Mouse (Mus musculus) regulatory T cell (primary cell): ENCODE measurements around the gene Npb.

ENCODE experiments used
- in situ Hi-C: fragments of 300-600 bp; cut with MboI, MseI; formaldehyde crosslinking; loops from one replicate; pipeline ENCODE4 v1.15.1; 2025; ENCODE audit warnings: high pct_unique_total_duplicates

Gene Npb

GRCm38 (mm10) chr11:120615167-120615566 lies 6.9 kb downstream of the Npb start:
- in situ Hi-C loops = no loop called here

GRCm38 (mm10) chr11:120615606-120616203 lies 7.4 kb downstream of the Npb start:
- in situ Hi-C loops = no loop called here

- in situ Hi-C loops = no loop called here
These were observed 8.5 kb downstream of the Npb start for GRCm38 (mm10) chr11:120616617-120617294.

GRCm38 (mm10) chr11:120617519-120618112 lies 9.3 kb downstream of the Npb start, which contains the start of gene Pcyt2:
Gene Pcyt2, minus strand, starts transcription at chr11:120617936.
- in situ Hi-C loops = no loop called here

- in situ Hi-C loops = no loop called here
These were observed 10.6 kb downstream of the Npb start for GRCm38 (mm10) chr11:120618619-120619535.

GRCm38 (mm10) chr11:120620195-120620594 lies 11.9 kb downstream of the Npb start:
- in situ Hi-C loops = loop anchor here (5.0 kb wide), 1 partner anchor 92 kb away; the partner anchor contains the start of genes Cenpx and Lrrc45

- in situ Hi-C loops = loop anchor here (5.0 kb wide), 1 partner anchor 89 kb away; the partner anchor contains the start of genes Cenpx and Lrrc45
These were observed 14.5 kb downstream of the Npb start for GRCm38 (mm10) chr11:120622805-120623204.

GRCm38 (mm10) chr11:120623961-120624679 lies 15.8 kb downstream of the Npb start:
- in situ Hi-C loops = loop anchor here (5.0 kb wide), 1 partner anchor 88 kb away; the partner anchor contains the start of genes Cenpx and Lrrc45

GRCm38 (mm10) chr11:120624680-120625111 lies 16.4 kb downstream of the Npb start:
- in situ Hi-C loops = loop anchor here (5.0 kb wide), 1 partner anchor 88 kb away; the partner anchor contains the start of genes Cenpx and Lrrc45

GRCm38 (mm10) chr11:120625152-120625775 lies 17.0 kb downstream of the Npb start, which contains the start of gene Sirt7:
Gene Sirt7, minus strand, starts transcription at chr11:120625240.
- in situ Hi-C loops = no loop called here

GRCm38 (mm10) chr11:120626785-120627467 lies 18.6 kb downstream of the Npb start:
- in situ Hi-C loops = no loop called here

- in situ Hi-C loops = no loop called here
These were observed 19.4 kb downstream of the Npb start for GRCm38 (mm10) chr11:120627468-120628300.

GRCm38 (mm10) chr11:120628601-120629340 lies 20.5 kb downstream of the Npb start:
- in situ Hi-C loops = no loop called here

GRCm38 (mm10) chr11:120629341-120629730 lies 21.1 kb downstream of the Npb start:
- in situ Hi-C loops = no loop called here

- in situ Hi-C loops = no loop called here
These were observed 21.6 kb downstream of the Npb start for GRCm38 (mm10) chr11:120629911-120630310.

GRCm38 (mm10) chr11:120630401-120630871 lies 22.2 kb downstream of the Npb start:
- in situ Hi-C loops = no loop called here

GRCm38 (mm10) chr11:120630881-120631725 lies 22.8 kb downstream of the Npb start:
- in situ Hi-C loops = no loop called here
